In genomic region chr11:99206954-99207353, GRCm38 (mm10) we compare ENCODE assay signal across 8 mouse cellular contexts. TPM values are rescaled to one million over a fixed set of nuclear protein-coding genes. Genes with fewer than 3 reads are reported as not detected.
DNase-seq lines count a peak whose midpoint lies in the region; ATAC-seq and TF ChIP-seq lines count a peak whose summit lies in the region.

No protein-coding gene starts in this region.

- H3K36me3 ChIP-seq in forebrain, postnatal 0 days (ENCODE audit: insufficient read depth) = peaks cover 26% of the 10 kb centered on the region
- peaks cover 21% of the 10 kb centered on the region for H3K36me3 ChIP-seq in forebrain, embryonic 16.5 days (ENCODE audit: control insufficient read depth, insufficient read depth)
- H3K36me3 ChIP-seq in small intestine, adult 2 months (ENCODE audit: control insufficient read depth, insufficient read depth, low read length) = peaks cover 18% of the 10 kb centered on the region
- peaks cover 29% of the 10 kb centered on the region for H3K36me3 ChIP-seq in hindbrain, embryonic 12.5 days

- H3K9ac ChIP-seq in forebrain, postnatal 0 days = no peak overlapping the region
- no peak overlapping the region for H3K9ac ChIP-seq in forebrain, embryonic 16.5 days (replicated peaks; ENCODE audit: low read depth, low read length)
- no peak overlapping the region for H3K9ac ChIP-seq in hindbrain, embryonic 12.5 days

- no peaks in the 10 kb centered on the region for H3K4me1 ChIP-seq in forebrain, postnatal 0 days (ENCODE audit: insufficient read depth)
- H3K4me1 ChIP-seq in forebrain, embryonic 16.5 days (replicated peaks; ENCODE audit: control insufficient read depth, insufficient read depth, low read length) = no peaks in the 10 kb centered on the region
- H3K4me1 ChIP-seq in embryonic fibroblast, embryonic 13.5 days (ENCODE audit: control insufficient read depth, insufficient read depth, low read length) = no peaks in the 10 kb centered on the region
- no peaks in the 10 kb centered on the region for H3K4me1 ChIP-seq in small intestine, adult 2 months (ENCODE audit: control insufficient read depth, insufficient read depth, insufficient read length, low read length)
- no peaks in the 10 kb centered on the region for H3K4me1 ChIP-seq in hindbrain, embryonic 12.5 days

- no peak overlapping the region for H3K4me2 ChIP-seq in forebrain, postnatal 0 days (ENCODE audit: low read depth)
- no peak overlapping the region for H3K4me2 ChIP-seq in forebrain, embryonic 16.5 days (ENCODE audit: low read length)
- H3K4me2 ChIP-seq in hindbrain, embryonic 12.5 days (replicated peaks) = no peak overlapping the region

- H3K27me3 ChIP-seq in forebrain, postnatal 0 days (ENCODE audit: insufficient read depth, low read length) = no peaks in the 10 kb centered on the region
- no peaks in the 10 kb centered on the region for H3K27me3 ChIP-seq in forebrain, embryonic 16.5 days (replicated peaks; ENCODE audit: control insufficient read depth, insufficient read depth, low read length)
- H3K27me3 ChIP-seq in small intestine, adult 2 months (ENCODE audit: control insufficient read depth, insufficient read depth, low read length) = no peaks in the 10 kb centered on the region
- H3K27me3 ChIP-seq in hindbrain, embryonic 12.5 days = no peaks in the 10 kb centered on the region

- no peak overlapping the region for H3K4me3 ChIP-seq in forebrain, postnatal 0 days (ENCODE audit: low read depth, low read length)
- H3K4me3 ChIP-seq in forebrain, embryonic 16.5 days (replicated peaks; ENCODE audit: low read length) = no peak overlapping the region
- no peak overlapping the region for H3K4me3 ChIP-seq in embryonic fibroblast, embryonic 13.5 days (ENCODE audit: insufficient read depth, low read length)
- H3K4me3 ChIP-seq in small intestine, adult 2 months (ENCODE audit: low read depth, low read length) = no peak overlapping the region
- H3K4me3 ChIP-seq in hindbrain, embryonic 12.5 days = no peak overlapping the region

- DNase-seq in forebrain, postnatal 0 days = peak; percentile 47
- DNase-seq in right cerebral cortex, postnatal 14 days = peak; percentile 36
- DNase-seq in right cerebral cortex, adult 18-20 months = no peak
- DNase-seq in left cerebral cortex, postnatal 25 days (ENCODE audit: low spot score in 2 of 2) = no peak

- TF ChIP-seq CTCF in forebrain, postnatal 0 days (IDR thresholded peaks at IDR 0.05; ENCODE audit: low read depth) = peak; percentile 60
- TF ChIP-seq CTCF in embryonic fibroblast, embryonic 13.5 days (IDR thresholded peaks at IDR 0.05; ENCODE audit: borderline replicate concordance, insufficient read depth, low read length) = peak; percentile 18; the same call in 1 of the 2 replicates
- peak; percentile 63; the same call in 1 of the 2 replicates for TF ChIP-seq CTCF in small intestine, adult 2 months (IDR thresholded peaks at IDR 0.05; ENCODE audit: extremely low read depth, insufficient read length, insufficient replicate concordance, low read depth, low read length)

- H3K9me3 ChIP-seq in forebrain, postnatal 0 days (ENCODE audit: low read length) = no peaks in the 10 kb centered on the region
- H3K9me3 ChIP-seq in forebrain, embryonic 16.5 days (ENCODE audit: control insufficient read depth, low read length) = no peaks in the 10 kb centered on the region
- H3K9me3 ChIP-seq in hindbrain, embryonic 12.5 days (replicated peaks) = no peaks in the 10 kb centered on the region

- TF ChIP-seq POLR2A in embryonic fibroblast, embryonic 13.5 days (IDR thresholded peaks at IDR 0.05; ENCODE audit: low read depth, low read length) = no peak
- no peak for TF ChIP-seq POLR2A in small intestine, adult 2 months (IDR thresholded peaks at IDR 0.05; ENCODE audit: low read depth, low read length)

- WGBS in forebrain, postnatal 0 days = 34% methylated on average over 2 of the region's 2 CpGs
- WGBS in forebrain, embryonic 16.5 days = 40% methylated on average over 2 of the region's 2 CpGs
- 8% methylated on average over 2 of the region's 2 CpGs for WGBS in small intestine, adult 2 months
- WGBS in hindbrain, embryonic 12.5 days = 31% methylated on average over 2 of the region's 2 CpGs

- intact Hi-C loops in left cerebral cortex, postnatal 25 days (cut with DNase I) = no loop called here

- ATAC-seq in forebrain, postnatal 0 days = peak; percentile 43
- ATAC-seq in forebrain, embryonic 16.5 days = no peak
- no peak for ATAC-seq in hindbrain, embryonic 12.5 days (ENCODE audit: low FRiP score)

- no peak overlapping the region for H3K27ac ChIP-seq in forebrain, postnatal 0 days (ENCODE audit: low read depth, low read length)
- H3K27ac ChIP-seq in forebrain, embryonic 16.5 days (ENCODE audit: low read length) = no peak overlapping the region
- no peak overlapping the region for H3K27ac ChIP-seq in embryonic fibroblast, embryonic 13.5 days (ENCODE audit: insufficient read depth, low read length)
- H3K27ac ChIP-seq in small intestine, adult 2 months (ENCODE audit: insufficient read depth, low read depth, low read length) = no peak overlapping the region
- H3K27ac ChIP-seq in hindbrain, embryonic 12.5 days = no peak overlapping the region

RNA-seq across cellular contexts. Expression of gene Smarce1, which starts 23.9 kb away (rescaled TPM):
- 116 and 156 TPM in 2 replicates for total RNA-seq in forebrain, postnatal 0 days (2014; rRNA removed)
- polyA plus RNA-seq in forebrain, postnatal 0 days (2015; fragmentation: Nextera tagmentation; extraction: Ambion mirVana) = 227 and 228 TPM in 2 replicates
- 351 and 398 TPM in 2 replicates for polyA plus RNA-seq in forebrain, embryonic 16.5 days (2015; fragmentation: Nextera tagmentation; extraction: Ambion mirVana)
- 137 and 154 TPM in 2 replicates for polyA plus RNA-seq in embryonic fibroblast, embryonic 13.5 days (2011; ENCODE audit: insufficient read length, low read depth, missing spikeins)
- polyA plus RNA-seq in small intestine, adult 2 months (2012; rRNA removed) = 4.0 and 6.9 TPM in 2 replicates
- 10 to 100 TPM; 56.0 to 59.7 TPM for total RNA-seq in left cerebral cortex, postnatal 25 days (2021)
- 366 and 375 TPM in 2 replicates for polyA plus RNA-seq in hindbrain, embryonic 12.5 days (2016; fragmentation: Nextera tagmentation; extraction: Ambion mirVana)

RNA-seq across cellular contexts. Expression of gene Krt222, which starts 36.9 kb away (rescaled TPM):
- total RNA-seq in forebrain, postnatal 0 days (2014; rRNA removed) = 6.5 and 7.4 TPM in 2 replicates
- 4.8 and 8.7 TPM in 2 replicates for polyA plus RNA-seq in forebrain, postnatal 0 days (2015; fragmentation: Nextera tagmentation; extraction: Ambion mirVana)
- 2.6 and 3.9 TPM in 2 replicates for polyA plus RNA-seq in forebrain, embryonic 16.5 days (2015; fragmentation: Nextera tagmentation; extraction: Ambion mirVana)
- polyA plus RNA-seq in embryonic fibroblast, embryonic 13.5 days (2011; ENCODE audit: insufficient read length, low read depth, missing spikeins) = 0.49 TPM in 1 of 2 replicates, not detected in the other
- polyA plus RNA-seq in small intestine, adult 2 months (2012; rRNA removed) = 0.13 and 0.20 TPM in 2 replicates
- 10 to 100 TPM; 26.3 to 27.0 TPM for total RNA-seq in left cerebral cortex, postnatal 25 days (2021)
- polyA plus RNA-seq in hindbrain, embryonic 12.5 days (2016; fragmentation: Nextera tagmentation; extraction: Ambion mirVana) = 0.98 and 1.5 TPM in 2 replicates

RNA-seq across cellular contexts. Expression of gene Ccr7, which starts 52.1 kb away (rescaled TPM):
- total RNA-seq in forebrain, postnatal 0 days (2014; rRNA removed) = 0.38 TPM in 1 of 2 replicates, not detected in the other
- 0.06 and 0.17 TPM in 2 replicates for polyA plus RNA-seq in forebrain, postnatal 0 days (2015; fragmentation: Nextera tagmentation; extraction: Ambion mirVana)
- polyA plus RNA-seq in forebrain, embryonic 16.5 days (2015; fragmentation: Nextera tagmentation; extraction: Ambion mirVana) = 0.16 TPM in 1 of 2 replicates, not detected in the other
- not detected in 2 replicates for polyA plus RNA-seq in embryonic fibroblast, embryonic 13.5 days (2011; ENCODE audit: insufficient read length, low read depth, missing spikeins)
- polyA plus RNA-seq in small intestine, adult 2 months (2012; rRNA removed) = 2.5 and 4.1 TPM in 2 replicates
- under 1 TPM in 1 of 2 experiments, not detected in 1; 0.16 TPM for total RNA-seq in left cerebral cortex, postnatal 25 days (2021)
- polyA plus RNA-seq in hindbrain, embryonic 12.5 days (2016; fragmentation: Nextera tagmentation; extraction: Ambion mirVana) = 0.25 and 0.42 TPM in 2 replicates

Comparison
In these comparisons a context has a peak if more than half of its experiments do, and no peak if none do; other contexts are left out.
1. DNase-seq: peak in forebrain, postnatal 0 days (single experiment) and right cerebral cortex, postnatal 14 days (single experiment); none in right cerebral cortex, adult 18-20 months (single experiment) and left cerebral cortex, postnatal 25 days (0 of 2).
2. RNA of gene Smarce1, which starts 23.9 kb away (polyA plus RNA-seq): 366 to 375 TPM in hindbrain, embryonic 12.5 days, 351 to 398 TPM in forebrain, embryonic 16.5 days, 227 to 228 TPM in forebrain, postnatal 0 days and 137 to 154 TPM in embryonic fibroblast, embryonic 13.5 days; 4.0 to 6.9 TPM in small intestine, adult 2 months; every median in the first group is over 10 times any median in the second.
3. Peak in every context shown above with its lines, with median percentiles within 50 percentile points of each other: CTCF ChIP-seq.